Mouse (Mus musculus) hindbrain, embryonic 13.5 days (tissue): ENCODE results near the gene Gdpgp1. TPM values are rescaled to one million over a fixed set of nuclear protein-coding genes. Genes with fewer than 3 reads are reported as not detected.

Experiments used
- polyA plus RNA-seq: library from polyadenylated mRNA; unstranded; fragments of >200 nt; fragmentation: Nextera tagmentation; extraction: Ambion mirVana; gene quantifications from 2 replicates; pipeline ENCODE4 v1.2.1, GENCODE M21; 2015

The Gdpgp1 gene
- polyA plus RNA-seq, 1 experiment from 2014 or later: 4.1 TPM

Other genes with a start within 250 kb of the Gdpgp1 start
- gene Zfp710, start 208.1 kb upstream of the Gdpgp1 start, polyA plus RNA-seq: 18.3 and 18.5 TPM in 2 replicates
- gene Idh2, start 117.5 kb upstream of the Gdpgp1 start, polyA plus RNA-seq: 237 and 256 TPM in 2 replicates
- gene Sema4b, start 46.0 kb upstream of the Gdpgp1 start, polyA plus RNA-seq: 23.9 and 26.5 TPM in 2 replicates
- 35.0 and 38.1 TPM in 2 replicates for gene Cib1, start 52 bp upstream of the Gdpgp1 start, polyA plus RNA-seq
- 1.7 and 2.1 TPM in 2 replicates for gene Ttll13, start 13.5 kb downstream of the Gdpgp1 start, polyA plus RNA-seq
- gene Ngrn, start 28.4 kb downstream of the Gdpgp1 start, polyA plus RNA-seq: 60.3 and 62.3 TPM in 2 replicates
- gene Vps33b, start 36.8 kb downstream of the Gdpgp1 start, polyA plus RNA-seq: 21.8 and 23.4 TPM in 2 replicates
- gene Prc1, start 61.6 kb downstream of the Gdpgp1 start, polyA plus RNA-seq: 43.5 and 46.8 TPM in 2 replicates
- gene Rccd1, start 91.6 kb downstream of the Gdpgp1 start, polyA plus RNA-seq: 14.5 and 16.1 TPM in 2 replicates
- 55.5 and 61.5 TPM in 2 replicates for gene Unc45a, start 108.1 kb downstream of the Gdpgp1 start, polyA plus RNA-seq
- 19.6 and 21.4 TPM in 2 replicates for gene Hddc3, start 110.2 kb downstream of the Gdpgp1 start, polyA plus RNA-seq
- gene Man2a2, start 138.5 kb downstream of the Gdpgp1 start, polyA plus RNA-seq: 20.8 and 23.4 TPM in 2 replicates
- 6.1 and 6.9 TPM in 2 replicates for gene Fes, start 155.1 kb downstream of the Gdpgp1 start, polyA plus RNA-seq
- gene Furin, start 172.6 kb downstream of the Gdpgp1 start, polyA plus RNA-seq: 4.0 and 4.7 TPM in 2 replicates